Mouse (Mus musculus) limb, embryonic 14.5 days (tissue): Measurements from ENCODE around the gene Gm49380. TPM values are rescaled to one million over a fixed set of nuclear protein-coding genes. Genes with fewer than 3 reads are reported as not detected.
A peak's percentile ranks its signal among the peaks of the same experiment; 100 is the strongest.

Experiments
- ATAC-seq: fragments of 200-750 bp; cut with Nextera tagmentation; 2 replicates; pipeline ENCODE4 v1.8.0; 2017; ENCODE audit warnings: low read depth, moderate number of reproducible peaks, moderate TSS enrichment; ENCODE audit not compliant: low FRiP score
- DNase-seq: peaks from one replicate; pipeline ENCODE4 v3.0.0-alpha.2; 2015; ENCODE audit warnings: low spot score
- H3K27ac ChIP-seq: fragments of 300-500 bp; sonication (generic); replicated peaks from 2 replicates; pipeline ENCODE4 v1.5.1; 2014; ENCODE audit warnings: low read depth, mild to moderate bottlenecking, low read length, moderate library complexity, mixed read lengths
- H3K27me3 ChIP-seq: fragments of 300-500 bp; sonication (generic); 2 replicates; pipeline ENCODE4 v1.6.1; 2014; ENCODE audit warnings: low read length, mixed read lengths; ENCODE audit not compliant: control insufficient read depth, insufficient read depth
- H3K36me3 ChIP-seq: fragments of 300-500 bp; sonication (generic); 2 replicates; pipeline ENCODE4 v1.6.1; 2014; ENCODE audit warnings: mild to moderate bottlenecking, low read length, moderate library complexity, mixed read lengths; ENCODE audit not compliant: control insufficient read depth, insufficient read depth
- H3K4me1 ChIP-seq: fragments of 300-500 bp; sonication (generic); 2 replicates; pipeline ENCODE4 v1.6.1; 2014; ENCODE audit warnings: antibody characterized with exemption, low read length, mixed read lengths; ENCODE audit not compliant: control insufficient read depth, insufficient read depth
- H3K4me2 ChIP-seq: fragments of 300-500 bp; sonication (generic); replicated peaks from 2 replicates; pipeline ENCODE4 v1.6.1; 2014; ENCODE audit warnings: low read depth, mild to moderate bottlenecking, low read length, moderate library complexity; ENCODE audit not compliant: severe bottlenecking
- H3K4me3 ChIP-seq: fragments of 300-500 bp; sonication (generic); replicated peaks from 2 replicates; pipeline ENCODE4 v1.5.1; 2014; ENCODE audit warnings: low read length
- H3K9ac ChIP-seq: fragments of 300-500 bp; sonication (generic); 2 replicates; pipeline ENCODE4 v1.6.1; 2014; ENCODE audit warnings: mild to moderate bottlenecking, low read depth, low read length, moderate library complexity; ENCODE audit not compliant: severe bottlenecking
- H3K9me3 ChIP-seq: fragments of 300-500 bp; sonication (generic); 2 replicates; pipeline ENCODE4 v1.6.1; 2016; ENCODE audit warnings: low read length; ENCODE audit not compliant: control insufficient read depth
- POLR2A ChIP-seq: fragments of 200-500 bp; IDR thresholded peaks from 2 replicates; pipeline ENCODE4 v1.8.0; 2012; ENCODE audit warnings: inconsistent platforms, mild to moderate bottlenecking, moderate library complexity, borderline replicate concordance; ENCODE audit not compliant: insufficient read depth, insufficient read length; ENCODE audit errors: extremely low read depth
- WGBS: fragments of 180-500 bp; shearing (Covaris S2); extraction: QIAGEN DNeasy Blood & Tissue Kit; methylation state at CpG from one replicate; pipeline ENCODE4 v1.1.7; 2014; 5-methylcytosine and 5-hydroxymethylcytosine counted together
- polyA plus RNA-seq, 2 experiments: library from polyadenylated mRNA; depleted of rRNA in 1 of 2; stranded (reverse) in 1 of 2; unstranded in 1 of 2; fragments of >200 nt; fragmentation: Nextera tagmentation in 1 of 2; extraction: Ambion mirVana in 1 of 2; gene quantifications; 2 replicates each; pipeline versions ENCODE4 v1.2.1 to v1.2.3; 2012 to 2014

Gm49380 gene
- polyA plus RNA-seq, 2 experiments, result 0.23 to 0.49 TPM

DNA sequence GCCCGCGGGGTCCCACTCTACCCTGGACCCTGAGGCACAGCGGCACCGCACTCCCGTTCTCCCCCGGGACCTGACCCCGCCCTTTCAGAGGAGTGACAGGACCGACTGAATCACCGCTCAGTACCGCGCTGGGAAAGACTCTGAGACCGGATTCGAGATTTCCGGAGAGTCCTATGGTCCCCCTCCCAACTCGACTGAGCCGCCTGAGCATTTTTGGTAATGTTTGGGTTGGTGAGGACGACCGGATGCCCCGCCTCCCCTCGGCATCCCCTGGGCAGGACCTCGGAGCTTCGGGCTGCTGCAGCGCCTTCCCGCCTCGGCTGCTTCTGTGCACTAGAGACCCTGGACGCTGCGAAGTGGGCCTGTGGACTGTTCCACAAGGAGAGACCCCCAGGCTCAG lies 16.7 kb upstream of the Gm49380 start:
- Histone ChIP-seq H3K27ac (peak overlapping the region; percentile 76), H3K9ac (peak overlapping the region; percentile 47), H3K27me3 (peaks cover 4% of the 10 kb centered on the region; the same call in 1 of the 2 replicates), H3K9me3 (no peaks in the 10 kb centered on the region), H3K36me3 (no peaks in the 10 kb centered on the region), H3K4me1 (peaks cover 33% of the 10 kb centered on the region), H3K4me3 (peak overlapping the region; percentile 34), H3K4me2 (peak overlapping the region; percentile 85)
- ATAC-seq (peak; percentile 7; the same call in 1 of the 2 replicates), DNase-seq (peak; percentile 77)
- WGBS, result 3% methylated on average over 27 of the region's 27 CpGs
- no peak for TF ChIP-seq POLR2A

DNA sequence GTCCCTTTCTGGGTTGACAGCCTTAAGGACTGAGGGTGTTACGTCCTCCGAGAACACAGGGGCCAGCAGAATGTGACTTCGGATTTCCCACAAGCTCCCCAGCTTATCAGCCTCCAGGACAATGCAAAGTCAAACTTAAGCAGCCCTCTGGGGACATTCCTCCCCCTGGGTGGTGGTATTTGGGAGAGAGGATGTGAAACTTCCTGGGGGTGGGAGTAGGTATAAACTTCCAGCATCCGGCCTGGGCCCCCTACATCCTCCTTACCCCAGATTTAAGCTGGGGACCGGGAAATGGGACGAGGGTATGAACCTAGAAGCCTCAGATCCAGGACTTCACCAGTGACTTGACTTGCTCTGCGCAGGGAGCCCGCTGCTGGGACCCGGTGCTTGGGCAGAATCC lies 16.3 kb upstream of the Gm49380 start:
- H3K4me3 ChIP-seq, result peak overlapping the region; percentile 34
- DNase-seq (peak; percentile 17), ATAC-seq (no peak)
- no peaks in the 10 kb centered on the region for H3K9me3 ChIP-seq
- no peaks in the 10 kb centered on the region for H3K36me3 ChIP-seq
- no peak overlapping the region; the same call in 1 of the 2 replicates for H3K27ac ChIP-seq
- H3K9ac ChIP-seq, result peak overlapping the region; percentile 47
- no peak for TF ChIP-seq POLR2A
- H3K4me2 ChIP-seq, result peak overlapping the region; percentile 85
- peaks cover 4% of the 10 kb centered on the region; the same call in 1 of the 2 replicates for H3K27me3 ChIP-seq
- 15% methylated on average over 9 of the region's 9 CpGs for WGBS
- H3K4me1 ChIP-seq, result peaks cover 32% of the 10 kb centered on the region

DNA sequence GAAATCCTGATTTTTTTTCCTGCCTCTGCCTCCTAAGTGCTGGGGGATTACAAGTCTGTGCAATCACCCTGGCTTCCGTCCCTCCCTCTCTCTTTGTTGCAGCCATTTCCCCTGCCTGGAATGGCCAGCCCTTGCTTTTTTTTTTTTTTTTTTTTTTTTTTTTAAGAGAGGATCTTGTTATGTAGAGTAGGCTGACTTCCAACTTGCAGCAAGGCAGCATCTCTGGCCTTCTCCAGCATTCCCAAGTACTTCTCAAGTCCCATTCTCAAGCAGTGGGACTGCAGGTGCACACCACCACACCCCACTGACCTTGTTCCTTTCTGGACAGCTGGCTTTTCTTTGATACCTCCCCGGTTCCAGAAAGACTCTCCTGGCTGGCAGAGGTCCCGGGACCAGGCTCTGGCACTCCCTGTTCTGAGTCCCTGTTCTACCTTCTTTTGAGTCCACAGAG lies 14.1 kb upstream of the Gm49380 start:
- ATAC-seq (no peak), DNase-seq (no peak)
- no peak overlapping the region for H3K4me3 ChIP-seq
- no peaks in the 10 kb centered on the region for H3K36me3 ChIP-seq
- 65% methylated on average over 3 of the region's 3 CpGs for WGBS
- TF ChIP-seq POLR2A, result no peak
- H3K9me3 ChIP-seq, result no peaks in the 10 kb centered on the region
- no peak overlapping the region for H3K27ac ChIP-seq
- H3K4me2 ChIP-seq, result no peak overlapping the region
- no peaks in the 10 kb centered on the region; the same call in 1 of the 2 replicates for H3K27me3 ChIP-seq
- peaks cover 27% of the 10 kb centered on the region for H3K4me1 ChIP-seq
- no peak overlapping the region for H3K9ac ChIP-seq

DNA sequence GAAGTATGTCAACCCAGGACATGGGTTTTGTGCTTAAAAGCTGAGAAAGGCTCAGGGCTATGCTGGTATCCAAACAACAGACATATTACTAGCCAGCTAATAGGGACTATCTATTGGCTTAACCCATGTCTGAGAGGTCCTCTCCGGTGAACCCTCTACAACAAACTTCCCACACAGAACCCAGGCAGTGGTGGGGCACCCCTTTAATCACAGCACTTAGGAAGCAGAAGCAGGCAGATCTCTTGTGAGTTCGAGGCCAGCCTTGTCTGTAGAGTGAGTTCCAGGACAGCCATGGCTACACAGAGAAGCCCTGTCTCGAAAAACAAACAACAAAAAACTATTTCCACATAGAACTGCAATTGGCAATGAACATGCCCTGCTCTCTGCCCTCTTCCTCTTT lies 13.4 kb upstream of the Gm49380 start:
- no peak for ATAC-seq
- no peak for TF ChIP-seq POLR2A
- Histone ChIP-seq H3K27ac (no peak overlapping the region), H3K36me3 (no peaks in the 10 kb centered on the region), H3K27me3 (no peaks in the 10 kb centered on the region), H3K4me3 (no peak overlapping the region), H3K4me1 (peaks cover 27% of the 10 kb centered on the region), H3K9ac (no peak overlapping the region), H3K9me3 (no peaks in the 10 kb centered on the region), H3K4me2 (0 out of 2 replicates have a peak overlapping the region, but pooled peaks have one; percentile 35)
- DNase-seq, result no peak
- whole genome bisulfite sequencing, result 82% methylated on average over 3 of the region's 3 CpGs

DNA sequence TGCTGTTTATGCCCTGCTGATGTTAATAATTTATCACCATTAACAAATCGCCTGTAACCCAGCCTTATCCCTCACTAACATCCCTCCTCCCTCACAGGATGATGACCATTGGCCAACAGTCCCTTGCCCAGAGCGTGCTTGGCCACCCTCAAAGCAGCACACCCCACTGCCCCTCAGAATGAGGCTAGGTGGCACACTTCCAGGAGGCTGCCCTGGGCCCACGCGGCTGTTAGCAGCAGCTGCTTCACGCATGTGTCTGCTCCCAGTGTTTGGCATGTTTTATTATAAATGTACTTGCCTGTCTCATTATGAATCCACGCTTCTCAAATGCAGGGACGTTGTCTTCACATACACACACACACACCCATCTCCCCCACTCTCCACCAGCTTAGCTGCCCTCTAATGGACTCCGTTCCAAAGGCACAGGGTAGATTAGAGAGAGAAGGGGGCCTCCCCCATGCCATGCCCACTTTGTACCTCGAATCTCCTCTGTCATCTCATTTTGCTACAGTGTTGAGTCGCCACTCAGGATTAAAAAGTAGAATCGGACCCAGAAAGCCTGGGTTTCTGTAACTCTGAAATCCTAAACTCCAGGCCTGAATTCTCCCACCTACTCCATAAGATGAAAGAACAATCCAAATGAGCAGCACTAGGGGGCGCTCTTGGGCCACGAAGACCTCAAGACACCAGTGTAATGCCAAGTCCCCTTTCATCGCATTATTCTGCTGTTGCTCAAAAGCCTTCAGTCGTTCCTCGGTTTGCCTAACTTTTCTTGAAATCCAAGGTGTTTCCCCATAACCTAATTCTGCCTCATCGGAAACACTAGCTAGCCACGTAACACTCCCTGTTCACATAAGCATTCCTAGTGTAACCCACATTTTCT lies 12.5 kb upstream of the Gm49380 start:
- ATAC-seq (peak; percentile 60; the same call in 1 of the 2 replicates), DNase-seq (peak; percentile 92)
- H3K9ac ChIP-seq, result no peak overlapping the region; the same call in 1 of the 2 replicates
- TF ChIP-seq POLR2A, result no peak
- H3K36me3 ChIP-seq, result no peaks in the 10 kb centered on the region
- no peaks in the 10 kb centered on the region for H3K27me3 ChIP-seq
- H3K27ac ChIP-seq, result peak overlapping the region; percentile 26; the same call in 1 of the 2 replicates
- peaks cover 20% of the 10 kb centered on the region for H3K4me1 ChIP-seq
- no peak overlapping the region for H3K4me3 ChIP-seq
- WGBS, result 29% methylated on average over 18 of the region's 18 CpGs
- peak overlapping the region; percentile 35 for H3K4me2 ChIP-seq
- no peaks in the 10 kb centered on the region for H3K9me3 ChIP-seq
